Mouse (Mus musculus) heart, embryonic 15.5 days (tissue): Measurements from ENCODE around the gene Zscan26. TPM values are rescaled to one million over a fixed set of nuclear protein-coding genes. Genes with fewer than 3 reads are reported as not detected.
A peak's percentile ranks its signal among the peaks of the same experiment; 100 is the strongest.

Experiments
- ATAC-seq: fragments of 200-750 bp; cut with Nextera tagmentation; replicated peaks from 2 replicates; pipeline ENCODE4 v1.8.0; 2017; ENCODE audit warnings: low read depth, moderate TSS enrichment; ENCODE audit not compliant: insufficient number of reproducible peaks, insufficient read depth, low FRiP score
- H3K27ac ChIP-seq: fragments of 300-500 bp; sonication (generic); 2 replicates; pipeline ENCODE4 v1.5.1; 2015; ENCODE audit warnings: mild to moderate bottlenecking, inconsistent platforms
- H3K27me3 ChIP-seq: fragments of 300-500 bp; sonication (generic); 2 replicates; pipeline ENCODE4 v1.6.1; 2015; ENCODE audit warnings: inconsistent platforms
- H3K36me3 ChIP-seq: fragments of 300-500 bp; sonication (generic); 2 replicates; pipeline ENCODE4 v1.6.1; 2015; ENCODE audit warnings: mild to moderate bottlenecking, inconsistent platforms
- H3K4me1 ChIP-seq: fragments of 300-500 bp; sonication (generic); replicated peaks from 2 replicates; pipeline ENCODE4 v1.6.1; 2015; ENCODE audit warnings: inconsistent platforms
- H3K4me2 ChIP-seq: fragments of 300-500 bp; sonication (generic); 2 replicates; pipeline ENCODE4 v1.6.1; 2015; ENCODE audit warnings: inconsistent platforms, mild to moderate bottlenecking, moderate library complexity
- H3K4me3 ChIP-seq: fragments of 300-500 bp; sonication (generic); 2 replicates; pipeline ENCODE4 v1.5.1; 2015; ENCODE audit warnings: mild to moderate bottlenecking, inconsistent platforms
- H3K9ac ChIP-seq: fragments of 300-500 bp; sonication (generic); 2 replicates; pipeline ENCODE4 v1.6.1; 2015; ENCODE audit warnings: mild to moderate bottlenecking, inconsistent platforms
- H3K9me3 ChIP-seq: fragments of 300-500 bp; sonication (generic); replicated peaks from 2 replicates; pipeline ENCODE4 v1.6.1; 2016; ENCODE audit warnings: inconsistent platforms
- WGBS: fragments of 180-500 bp; shearing (Covaris S2); methylation state at CpG from one replicate; pipeline ENCODE4 v1.1.7; 2015; ENCODE audit warnings: mixed read lengths; 5-methylcytosine and 5-hydroxymethylcytosine counted together
- polyA plus RNA-seq: library from polyadenylated mRNA; unstranded; fragments of >200 nt; fragmentation: Nextera tagmentation; extraction: Ambion mirVana; gene quantifications from 2 replicates; pipeline ENCODE4 v1.2.1, GENCODE M21; 2015

The Zscan26 gene
- polyA plus RNA-seq, 1 experiment from 2014 or later = 27.0 TPM

DNA sequence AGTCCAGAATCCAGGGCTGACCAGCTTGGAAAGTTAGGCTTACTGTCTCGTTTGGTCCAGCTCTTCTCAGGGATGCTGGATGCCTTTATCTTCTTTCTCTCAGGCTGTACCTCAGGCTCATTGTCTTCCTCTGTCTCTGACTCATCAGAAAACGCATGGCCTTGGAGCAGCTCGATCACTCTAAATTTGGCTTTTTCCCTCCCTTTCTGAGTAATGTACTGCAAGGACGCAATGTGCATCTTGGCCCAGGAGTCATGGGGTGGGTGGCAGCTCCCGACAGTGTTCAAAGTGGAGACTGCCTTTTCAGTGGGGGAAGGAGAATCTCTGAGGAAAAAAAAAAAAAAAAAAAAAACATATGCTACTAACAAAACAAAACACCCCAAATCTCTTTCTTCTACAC is 30.2 kb downstream of the Zscan26 start:
- no peak overlapping the region for H3K27ac ChIP-seq
- H3K27me3 ChIP-seq = no peaks in the 10 kb centered on the region
- no peaks in the 10 kb centered on the region for H3K36me3 ChIP-seq
- 60% methylated on average over 5 of the region's 5 CpGs for WGBS
- no peak overlapping the region for H3K4me2 ChIP-seq
- no peak overlapping the region for H3K9ac ChIP-seq
- H3K4me3 ChIP-seq = no peak overlapping the region
- peaks cover 4% of the 10 kb centered on the region for H3K4me1 ChIP-seq
- no peaks in the 10 kb centered on the region for H3K9me3 ChIP-seq
- no peak for ATAC-seq

DNA sequence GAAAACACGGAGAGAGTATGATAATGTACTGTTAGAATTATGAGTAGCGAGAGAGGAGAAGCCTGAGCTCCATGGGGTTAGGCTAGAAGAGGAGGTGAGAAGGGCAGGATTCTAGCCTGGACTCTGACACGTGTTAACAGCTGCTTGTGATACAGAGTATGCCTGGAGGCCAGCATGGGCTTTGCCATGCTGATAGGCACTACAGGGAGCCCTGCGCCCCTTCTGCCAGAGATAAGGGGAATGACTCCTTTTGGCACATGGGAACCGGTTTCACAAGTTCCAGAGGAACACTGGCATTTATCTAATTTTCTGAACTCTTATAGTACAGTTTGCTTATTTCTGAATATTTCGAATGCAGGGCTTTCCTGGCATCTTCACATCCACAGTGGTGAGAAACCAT is 34.7 kb downstream of the Zscan26 start:
- no peak for ATAC-seq
- H3K4me2 ChIP-seq = no peak overlapping the region
- H3K36me3 ChIP-seq = no peaks in the 10 kb centered on the region
- WGBS = 28% methylated on average over 6 of the region's 6 CpGs
- no peak overlapping the region for H3K4me3 ChIP-seq
- no peak overlapping the region for H3K27ac ChIP-seq
- no peaks in the 10 kb centered on the region for H3K9me3 ChIP-seq
- peaks cover 13% of the 10 kb centered on the region for H3K4me1 ChIP-seq
- H3K27me3 ChIP-seq = no peaks in the 10 kb centered on the region
- no peak overlapping the region for H3K9ac ChIP-seq

DNA sequence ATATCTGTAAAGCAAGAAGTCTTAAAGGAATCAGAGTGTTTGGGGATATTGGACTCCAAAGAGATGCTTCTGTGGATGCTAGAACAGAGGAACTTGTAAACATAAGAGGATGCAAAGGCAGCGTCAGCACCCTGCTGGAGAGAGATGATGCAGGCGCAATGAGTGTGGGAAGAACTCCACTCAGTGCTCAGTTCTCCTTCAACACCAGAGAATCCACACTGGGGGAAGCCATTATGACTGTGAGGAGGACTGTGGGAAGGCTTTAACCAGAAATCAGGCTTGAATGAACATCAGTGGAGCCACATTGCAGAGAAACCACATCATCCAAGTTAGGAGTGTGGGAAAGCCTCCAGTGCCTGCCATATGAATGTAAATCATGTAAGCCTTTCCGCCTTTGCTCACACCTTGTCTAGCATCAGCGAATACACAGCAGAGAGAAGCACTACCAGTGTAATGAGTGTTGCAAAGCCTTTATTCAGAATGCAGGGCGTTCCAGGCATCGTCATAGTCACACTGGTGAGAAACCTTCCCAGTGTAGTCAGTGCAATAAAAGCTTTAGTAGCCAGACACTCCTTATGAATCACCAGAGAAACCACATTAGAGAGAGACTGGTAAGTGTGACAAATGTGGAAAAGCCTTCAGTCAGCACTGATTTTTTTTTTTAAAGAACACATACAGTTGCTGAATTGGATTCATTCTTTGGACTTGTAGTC is 36.1 kb downstream of the Zscan26 start:
- Histone ChIP-seq H3K27ac (no peak overlapping the region), H3K4me3 (no peak overlapping the region), H3K36me3 (no peaks in the 10 kb centered on the region), H3K9ac (no peak overlapping the region), H3K9me3 (no peaks in the 10 kb centered on the region), H3K27me3 (no peaks in the 10 kb centered on the region), H3K4me2 (no peak overlapping the region), H3K4me1 (peaks cover 13% of the 10 kb centered on the region)
- ATAC-seq = no peak
- 80% methylated on average over 6 of the region's 6 CpGs for WGBS

DNA sequence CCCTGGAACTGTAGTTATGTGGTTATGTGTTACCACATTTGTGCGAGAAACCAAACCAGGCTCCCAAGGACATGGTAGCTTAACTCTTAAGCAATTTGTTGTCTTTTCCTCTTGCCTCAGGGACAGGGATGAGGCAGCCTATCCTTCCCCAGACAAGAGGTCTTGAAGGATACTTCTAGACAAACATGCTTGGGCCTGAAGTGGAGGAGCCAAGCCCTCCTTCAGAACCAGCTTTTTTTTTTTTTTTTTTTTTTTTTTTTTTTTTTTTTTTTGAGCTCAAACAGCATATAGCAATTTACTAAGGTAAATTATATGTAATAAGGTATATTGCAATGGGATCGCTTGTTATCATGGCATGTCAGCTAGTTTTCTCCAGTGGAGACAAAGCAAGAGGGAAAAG is 37.8 kb downstream of the Zscan26 start:
- no peak overlapping the region for H3K9ac ChIP-seq
- no peak for ATAC-seq
- H3K27ac ChIP-seq = no peak overlapping the region
- H3K4me3 ChIP-seq = no peak overlapping the region
- no peaks in the 10 kb centered on the region for H3K27me3 ChIP-seq
- WGBS = 84% methylated on average over 2 of the region's 2 CpGs
- no peaks in the 10 kb centered on the region for H3K9me3 ChIP-seq
- no peak overlapping the region for H3K4me2 ChIP-seq
- H3K36me3 ChIP-seq = no peaks in the 10 kb centered on the region
- H3K4me1 ChIP-seq = peaks cover 13% of the 10 kb centered on the region

DNA sequence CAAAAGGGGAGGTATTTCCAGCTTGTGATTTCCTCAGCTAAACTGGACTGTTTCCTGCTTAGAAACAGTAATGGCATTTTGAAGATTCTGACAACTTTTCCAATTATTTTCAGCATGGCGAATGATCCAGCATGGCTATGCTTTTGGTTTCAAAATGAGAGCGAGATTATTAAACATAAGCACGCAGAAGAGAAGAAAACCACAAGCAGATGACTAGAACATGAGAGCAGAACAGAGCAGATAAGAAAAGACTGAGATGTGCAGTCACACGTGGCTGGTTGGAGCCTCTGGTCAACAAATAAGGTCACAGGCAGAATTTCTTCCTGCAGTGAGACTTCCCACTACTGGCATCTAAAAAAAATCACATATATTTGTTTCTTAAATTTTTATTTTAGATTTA is 38.3 kb downstream of the Zscan26 start:
- H3K4me1 ChIP-seq = peaks cover 13% of the 10 kb centered on the region
- H3K36me3 ChIP-seq = no peaks in the 10 kb centered on the region
- 64% methylated on average over 4 of the region's 4 CpGs for WGBS
- H3K27me3 ChIP-seq = no peaks in the 10 kb centered on the region
- no peak for ATAC-seq
- H3K9me3 ChIP-seq = no peaks in the 10 kb centered on the region
- H3K27ac ChIP-seq = no peak overlapping the region
- H3K9ac ChIP-seq = no peak overlapping the region
- H3K4me2 ChIP-seq = no peak overlapping the region
- H3K4me3 ChIP-seq = no peak overlapping the region

DNA sequence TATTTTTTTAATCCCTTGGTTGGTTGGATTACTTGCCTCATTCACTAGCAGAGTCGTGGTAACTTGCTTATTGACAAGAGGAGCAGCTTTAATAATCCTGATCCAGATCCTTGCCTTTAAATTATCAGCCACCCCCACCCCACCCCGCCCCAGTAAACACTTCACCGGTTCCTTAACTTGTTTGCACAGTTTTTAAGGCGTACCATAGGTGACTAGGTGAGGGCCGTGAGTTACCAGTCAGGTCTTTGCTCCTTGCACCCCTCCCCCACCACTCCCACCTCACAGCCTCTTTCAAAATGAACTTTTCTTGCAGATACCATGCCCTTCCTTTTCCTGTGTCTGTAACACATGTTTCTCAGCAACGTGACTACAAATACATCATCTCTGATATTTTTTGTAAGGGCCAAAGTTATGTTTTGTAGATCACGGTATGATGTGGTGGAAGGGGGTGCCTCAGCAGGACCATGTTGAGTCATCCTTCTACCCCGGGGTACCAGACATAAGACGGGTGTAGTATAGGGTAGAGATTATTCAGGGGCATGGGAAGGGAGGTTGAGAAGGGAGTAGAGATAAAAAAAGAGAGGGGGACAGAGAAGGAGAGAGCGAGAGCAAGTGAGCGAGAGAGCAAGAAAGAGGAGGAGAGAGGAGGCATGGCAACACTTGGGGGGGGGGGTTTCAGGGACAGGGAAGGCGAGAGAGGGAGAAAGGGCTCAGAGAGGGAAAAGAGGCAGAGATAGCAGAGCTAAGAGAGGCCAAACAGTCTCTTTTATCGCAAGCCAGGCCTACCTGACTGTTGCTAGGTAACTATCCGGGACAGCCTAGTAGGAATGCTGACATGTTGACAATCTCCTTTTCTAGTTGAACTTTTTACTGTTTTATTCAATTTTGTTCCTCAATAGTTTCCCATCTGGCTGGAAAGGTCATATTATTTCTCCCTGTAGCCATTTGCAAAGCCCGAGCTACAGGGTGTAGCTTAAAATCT is 39.0 kb downstream of the Zscan26 start:
- 51% methylated on average over 15 of the region's 15 CpGs for WGBS
- no peaks in the 10 kb centered on the region for H3K27me3 ChIP-seq
- H3K9me3 ChIP-seq = no peaks in the 10 kb centered on the region
- H3K4me3 ChIP-seq = no peak overlapping the region
- no peaks in the 10 kb centered on the region for H3K36me3 ChIP-seq
- H3K27ac ChIP-seq = no peak overlapping the region
- no peak overlapping the region for H3K9ac ChIP-seq
- H3K4me1 ChIP-seq = peaks cover 13% of the 10 kb centered on the region
- no peak for ATAC-seq
- peak overlapping the region; percentile 14; the same call in 1 of the 2 replicates for H3K4me2 ChIP-seq

DNA sequence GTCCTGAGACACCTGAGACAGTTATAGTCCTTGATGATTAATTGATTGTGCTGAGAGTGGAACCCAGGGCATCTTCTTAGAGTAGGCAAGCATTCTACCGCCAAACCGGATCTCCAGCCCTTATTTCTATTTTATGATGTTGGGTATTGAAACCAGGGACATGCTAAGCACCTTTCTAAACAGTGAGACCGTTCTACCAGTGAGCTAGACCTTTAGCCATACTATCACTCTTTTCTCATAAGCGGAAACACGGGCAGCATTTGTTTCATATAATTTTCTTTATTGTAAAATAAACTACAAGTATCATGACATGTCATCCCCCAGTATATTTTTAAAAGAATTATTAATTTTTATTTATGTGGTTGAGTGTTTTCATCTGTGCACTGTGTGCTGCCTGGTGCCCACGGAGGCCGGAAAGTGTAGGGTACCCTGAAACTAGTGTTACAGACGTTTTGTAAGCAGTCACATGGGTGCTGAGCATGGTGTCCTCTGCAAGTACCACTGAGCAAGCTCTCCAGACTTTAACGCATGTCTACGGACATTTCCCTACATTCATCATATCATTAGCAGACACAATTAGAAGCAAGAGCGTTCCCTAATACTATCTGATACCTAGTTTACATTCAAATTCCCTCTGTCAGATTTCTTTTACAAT is 44.6 kb downstream of the Zscan26 start:
- ATAC-seq = no peak
- WGBS = 49% methylated on average over 11 of the region's 11 CpGs
- peak overlapping the region; percentile 58 for H3K4me3 ChIP-seq
- H3K4me1 ChIP-seq = peaks cover 6% of the 10 kb centered on the region
- peak overlapping the region; percentile 73 for H3K9ac ChIP-seq
- peak overlapping the region; percentile 87 for H3K27ac ChIP-seq
- no peaks in the 10 kb centered on the region for H3K36me3 ChIP-seq
- H3K9me3 ChIP-seq = no peaks in the 10 kb centered on the region
- peak overlapping the region; percentile 75 for H3K4me2 ChIP-seq
- H3K27me3 ChIP-seq = no peaks in the 10 kb centered on the region

DNA sequence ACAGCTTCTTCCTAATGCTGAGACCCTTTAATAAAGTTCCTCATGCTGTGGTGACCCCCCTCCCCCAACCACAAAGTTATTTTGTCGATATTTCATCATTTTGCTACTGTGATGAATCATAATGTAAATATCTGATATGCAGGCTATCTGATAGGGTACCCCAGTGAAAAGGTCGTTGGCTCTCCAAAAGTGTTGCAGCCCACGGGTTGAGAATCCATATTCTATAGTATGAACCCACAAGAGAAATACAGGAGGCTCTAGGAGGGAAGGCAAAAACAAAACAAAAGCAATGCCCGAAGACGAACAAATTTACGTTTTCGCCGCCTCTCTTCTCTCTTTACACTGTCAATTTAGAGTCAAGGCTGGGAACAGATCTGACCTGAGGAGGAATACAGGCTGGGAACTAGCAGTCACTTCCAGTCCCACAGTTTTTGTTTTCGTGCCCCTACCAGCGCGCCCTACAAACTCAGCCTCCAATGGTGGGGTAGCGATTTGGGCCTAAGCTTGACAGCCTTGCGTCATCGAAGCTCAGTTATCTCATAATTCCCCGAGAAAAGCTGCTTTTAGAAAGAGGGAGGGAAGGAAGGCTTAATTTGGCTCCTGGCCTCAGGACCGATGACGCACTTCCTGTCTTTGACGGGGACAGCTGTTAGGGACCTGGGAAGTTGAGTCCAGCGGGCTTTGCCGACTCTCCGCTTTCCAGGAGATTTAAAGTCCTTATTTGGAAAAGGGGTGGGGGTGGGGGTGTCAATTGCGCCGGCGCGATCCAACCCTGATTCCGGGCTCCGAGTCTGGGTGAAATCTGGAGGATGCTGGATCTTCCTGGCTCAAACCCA is 45.3 kb downstream of the Zscan26 start:
- H3K36me3 ChIP-seq = no peaks in the 10 kb centered on the region
- peak overlapping the region; percentile 87 for H3K27ac ChIP-seq
- peak overlapping the region; percentile 73 for H3K9ac ChIP-seq
- no peaks in the 10 kb centered on the region for H3K27me3 ChIP-seq
- H3K4me3 ChIP-seq = peak overlapping the region; percentile 58
- 2% methylated on average over 27 of the region's 27 CpGs for WGBS
- ATAC-seq = peak; percentile 96
- peak overlapping the region; percentile 75 for H3K4me2 ChIP-seq
- H3K4me1 ChIP-seq = peaks cover 6% of the 10 kb centered on the region
- H3K9me3 ChIP-seq = no peaks in the 10 kb centered on the region

DNA sequence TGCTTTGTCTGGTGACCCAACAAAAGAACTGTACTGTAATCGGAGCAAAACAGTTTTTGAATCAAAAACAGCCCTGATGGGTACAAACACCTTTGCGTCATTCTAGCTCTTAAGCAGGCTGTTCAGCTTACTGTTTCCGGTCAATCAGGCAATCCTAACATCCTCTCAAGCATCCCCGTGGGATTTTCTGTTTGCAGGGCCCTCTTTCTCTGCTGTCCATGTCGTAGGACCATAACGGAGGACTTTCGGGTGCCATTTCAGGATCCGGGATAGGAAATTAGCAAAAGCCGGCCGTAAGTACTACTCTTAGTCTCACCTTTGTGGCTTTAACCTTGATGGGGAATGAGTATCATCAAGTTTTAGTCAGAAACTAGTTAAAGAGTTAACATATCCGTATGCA is 46.2 kb downstream of the Zscan26 start:
- WGBS = 76% methylated on average over 11 of the region's 11 CpGs
- 0 out of 2 replicates have a peak overlapping the region, but pooled peaks have one; percentile 87 for H3K27ac ChIP-seq
- H3K4me3 ChIP-seq = peak overlapping the region; percentile 58; the same call in 1 of the 2 replicates
- H3K9me3 ChIP-seq = no peaks in the 10 kb centered on the region
- H3K4me1 ChIP-seq = peaks cover 6% of the 10 kb centered on the region
- H3K36me3 ChIP-seq = no peaks in the 10 kb centered on the region
- peak overlapping the region; percentile 75 for H3K4me2 ChIP-seq
- no peak overlapping the region for H3K9ac ChIP-seq
- ATAC-seq = no peak
- H3K27me3 ChIP-seq = no peaks in the 10 kb centered on the region

DNA sequence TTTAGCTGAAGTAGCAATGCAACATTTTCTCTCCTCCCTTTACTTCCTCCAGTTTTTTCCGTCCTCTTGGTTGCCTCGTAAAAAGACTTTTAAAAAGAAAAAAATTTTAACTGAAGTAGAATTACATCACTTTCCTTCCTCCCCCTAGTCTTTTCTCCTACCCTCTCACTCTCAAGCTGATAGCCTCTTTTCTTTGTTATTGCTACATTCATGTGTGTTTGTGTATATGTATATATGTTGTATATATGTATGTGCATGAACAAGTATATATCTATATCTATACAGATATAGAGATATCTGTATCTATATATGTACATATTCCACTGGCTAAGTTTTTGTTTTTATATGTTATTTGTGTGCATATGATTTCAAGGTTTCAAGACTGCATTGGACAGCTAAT is 50.7 kb downstream of the Zscan26 start:
- H3K27me3 ChIP-seq = no peaks in the 10 kb centered on the region
- H3K4me2 ChIP-seq = peak overlapping the region; percentile 61
- H3K4me3 ChIP-seq = peak overlapping the region; percentile 89
- peaks cover 6% of the 10 kb centered on the region for H3K36me3 ChIP-seq
- no peaks in the 10 kb centered on the region for H3K9me3 ChIP-seq
- peaks cover 19% of the 10 kb centered on the region for H3K4me1 ChIP-seq
- whole genome bisulfite sequencing = 0% methylated on average over 2 of the region's 2 CpGs
- H3K9ac ChIP-seq = peak overlapping the region; percentile 90
- ATAC-seq = no peak
- peak overlapping the region; percentile 92 for H3K27ac ChIP-seq
